Mouse (Mus musculus) liver, postnatal 0 days (tissue): Measurements from ENCODE around the gene Nub1. TPM values are rescaled to one million over a fixed set of nuclear protein-coding genes. Genes with fewer than 3 reads are reported as not detected.

Source experiments
- ATAC-seq: fragments of 200-750 bp; cut with Nextera tagmentation; 2 replicates; pipeline ENCODE4 v1.8.0; 2017; ENCODE audit warnings: mild to moderate bottlenecking, moderate library complexity
- DNase-seq: peaks from one replicate; pipeline ENCODE4 v3.0.0-alpha.2; 2016
- H3K27ac ChIP-seq: fragments of 300-500 bp; sonication (generic); 2 replicates; pipeline ENCODE4 v1.5.1; 2014; ENCODE audit warnings: antibody characterized with exemption, moderate library complexity, mild to moderate bottlenecking, low read depth
- H3K27me3 ChIP-seq: fragments of 300-500 bp; sonication (generic); 2 replicates; pipeline ENCODE4 v1.6.1; 2014; ENCODE audit warnings: low read length, control low read depth, mixed read lengths; ENCODE audit not compliant: insufficient read depth
- H3K36me3 ChIP-seq: fragments of 300-500 bp; sonication (generic); replicated peaks from 2 replicates; pipeline ENCODE4 v1.6.1; 2014; ENCODE audit warnings: mild to moderate bottlenecking, control low read depth, low read length, moderate library complexity, mixed read lengths; ENCODE audit not compliant: insufficient read depth
- H3K4me1 ChIP-seq: fragments of 300-500 bp; sonication (generic); 2 replicates; pipeline ENCODE4 v1.6.1; 2014; ENCODE audit warnings: antibody characterized with exemption, mild to moderate bottlenecking, control low read depth; ENCODE audit not compliant: insufficient read depth
- H3K4me2 ChIP-seq: fragments of 300-500 bp; sonication (generic); 2 replicates; pipeline ENCODE4 v1.6.1; 2014; ENCODE audit warnings: low read depth, mild to moderate bottlenecking, low read length, moderate library complexity, mixed read lengths
- H3K4me3 ChIP-seq: fragments of 300-500 bp; sonication (generic); 2 replicates; pipeline ENCODE4 v1.5.1; 2014; ENCODE audit warnings: low read depth, low read length
- H3K9ac ChIP-seq: fragments of 300-500 bp; sonication (generic); replicated peaks from 2 replicates; pipeline ENCODE4 v1.6.1; 2014; ENCODE audit warnings: mild to moderate bottlenecking, moderate library complexity
- H3K9me3 ChIP-seq: fragments of 300-500 bp; sonication (generic); 2 replicates; pipeline ENCODE4 v1.6.1; 2016; ENCODE audit warnings: mild to moderate bottlenecking, control low read depth, low read length, mixed read lengths
- CTCF ChIP-seq: sonication (generic); IDR thresholded peaks from 2 replicates; pipeline ENCODE4 v1.5.1; 2016; ENCODE audit warnings: antibody characterized with exemption, low read depth
- EP300 ChIP-seq: IDR thresholded peaks from 2 replicates; pipeline ENCODE4 v1.6.1; 2016; ENCODE audit warnings: antibody characterized with exemption, low read depth, mild to moderate bottlenecking
- whole genome bisulfite sequencing: fragments of 180-500 bp; shearing (Covaris S2); extraction: QIAGEN DNeasy Blood & Tissue Kit; methylation state at CpG from one replicate; pipeline ENCODE4 v1.1.7; 2014; ENCODE audit not compliant: insufficient replicate concordance; 5-methylcytosine and 5-hydroxymethylcytosine counted together
- polyA plus RNA-seq: library from polyadenylated mRNA; unstranded; fragments of >200 nt; fragmentation: Nextera tagmentation; extraction: Ambion mirVana; gene quantifications from 2 replicates; pipeline ENCODE4 v1.2.1, GENCODE M21; 2015

The Nub1 gene
- polyA plus RNA-seq, 1 experiment from 2014 or later, result 12.0 TPM

GRCm38 (mm10) chr5:24713987-24714386, 28.7 kb downstream of the Nub1 start:
- DNase-seq (no peak), ATAC-seq (no peak)
- H3K4me3 ChIP-seq, result no peak overlapping the region
- 80% methylated on average over 6 of the region's 6 CpGs for WGBS
- TF ChIP-seq EP300 (no peak), CTCF (no peak)
- no peaks in the 10 kb centered on the region for H3K4me1 ChIP-seq
- H3K4me2 ChIP-seq, result no peak overlapping the region
- no peak overlapping the region for H3K27ac ChIP-seq
- no peaks in the 10 kb centered on the region for H3K9me3 ChIP-seq
- no peaks in the 10 kb centered on the region for H3K27me3 ChIP-seq
- peaks cover 23% of the 10 kb centered on the region for H3K36me3 ChIP-seq
- H3K9ac ChIP-seq, result no peak overlapping the region

GRCm38 (mm10) chr5:24718076-24718475, 32.7 kb downstream of the Nub1 start:
- ATAC-seq (peak; percentile 70), DNase-seq (peak; percentile 30)
- TF ChIP-seq CTCF, result no peak
- TF ChIP-seq EP300, result no peak
- no peak overlapping the region; the same call in 1 of the 2 replicates for H3K9ac ChIP-seq
- H3K27me3 ChIP-seq, result no peaks in the 10 kb centered on the region
- no peaks in the 10 kb centered on the region for H3K36me3 ChIP-seq
- H3K4me3 ChIP-seq, result no peak overlapping the region
- H3K4me1 ChIP-seq, result no peaks in the 10 kb centered on the region
- no peak overlapping the region for H3K27ac ChIP-seq
- H3K4me2 ChIP-seq, result no peak overlapping the region
- no peaks in the 10 kb centered on the region for H3K9me3 ChIP-seq
- WGBS, result 79% methylated on average over 6 of the region's 6 CpGs

- no peaks in the 10 kb centered on the region for H3K9me3 ChIP-seq
- DNase-seq (no peak), ATAC-seq (no peak)
- no peak overlapping the region for H3K4me3 ChIP-seq
- H3K36me3 ChIP-seq, result no peaks in the 10 kb centered on the region
- H3K4me2 ChIP-seq, result no peak overlapping the region
- whole genome bisulfite sequencing, result 73% methylated on average over 3 of the region's 3 CpGs
- no peaks in the 10 kb centered on the region for H3K27me3 ChIP-seq
- no peaks in the 10 kb centered on the region for H3K4me1 ChIP-seq
- no peak overlapping the region for H3K27ac ChIP-seq
- TF ChIP-seq CTCF (no peak), EP300 (no peak)
- no peak overlapping the region for H3K9ac ChIP-seq
Measured at GRCm38 (mm10) chr5:24719852-24720251, 34.5 kb downstream of the Nub1 start.

- DNase-seq (no peak), ATAC-seq (no peak)
- Histone ChIP-seq H3K9me3 (no peaks in the 10 kb centered on the region), H3K4me3 (no peak overlapping the region), H3K27ac (0 out of 2 replicates have a peak overlapping the region, but pooled peaks have one; percentile 44), H3K36me3 (no peaks in the 10 kb centered on the region), H3K4me2 (no peak overlapping the region), H3K4me1 (no peaks in the 10 kb centered on the region), H3K9ac (no peak overlapping the region), H3K27me3 (no peaks in the 10 kb centered on the region)
- no peak for TF ChIP-seq EP300
- no peak for TF ChIP-seq CTCF
- WGBS, result 71% methylated on average over 11 of the region's 11 CpGs
Measured at GRCm38 (mm10) chr5:24723527-24724269, 38.4 kb downstream of the Nub1 start.

- TF ChIP-seq EP300 (no peak), CTCF (no peak)
- peak overlapping the region; percentile 44; the same call in 1 of the 2 replicates for H3K27ac ChIP-seq
- H3K4me2 ChIP-seq, result no peak overlapping the region
- no peaks in the 10 kb centered on the region for H3K36me3 ChIP-seq
- 74% methylated on average over 5 of the region's 5 CpGs for WGBS
- H3K27me3 ChIP-seq, result peaks cover under 1% of the 10 kb centered on the region; the same call in 1 of the 2 replicates
- no peak overlapping the region for H3K9ac ChIP-seq
- H3K4me1 ChIP-seq, result no peaks in the 10 kb centered on the region
- no peak overlapping the region for H3K4me3 ChIP-seq
- no peaks in the 10 kb centered on the region for H3K9me3 ChIP-seq
- no peak for ATAC-seq
- DNase-seq, result no peak
Measured at GRCm38 (mm10) chr5:24724270-24724634, 38.9 kb downstream of the Nub1 start.

GRCm38 (mm10) chr5:24724805-24725204, 39.5 kb downstream of the Nub1 start:
- Histone ChIP-seq H3K4me3 (no peak overlapping the region), H3K9me3 (no peaks in the 10 kb centered on the region), H3K9ac (no peak overlapping the region), H3K4me2 (no peak overlapping the region), H3K4me1 (no peaks in the 10 kb centered on the region; the same call in 1 of the 2 replicates), H3K27me3 (peaks cover 6% of the 10 kb centered on the region), H3K27ac (no peak overlapping the region; the same call in 1 of the 2 replicates), H3K36me3 (no peaks in the 10 kb centered on the region)
- ATAC-seq, result no peak
- TF ChIP-seq CTCF, result no peak
- no peak for TF ChIP-seq EP300
- no peak for DNase-seq
- WGBS, result 53% methylated on average over 5 of the region's 5 CpGs
